Mouse (Mus musculus): ENCODE data around the gene Fstl1. TPM values are rescaled to one million over a fixed set of nuclear protein-coding genes. Genes with fewer than 3 reads are reported as not detected.
A peak's percentile ranks its signal among the peaks of the same experiment; 100 is the strongest.

Gene Fstl1
- total RNA-seq (2022) = 10 to 100 TPM; 19.3 to 28.8 (median 21.9) TPM

GRCm38 (mm10) chr16:37776860-37777651 lies at the start of gene Fstl1:
Fstl1 (plus strand) TSS chr16:37776873.
- no peak for DNase-seq (ENCODE audit: low spot score in 2 of 2)

GRCm38 (mm10) chr16:37728674-37729073 lies 48.0 kb upstream of the Fstl1 start:
- DNase-seq (ENCODE audit: low spot score in 2 of 2) = peak; percentile 33 to 43

- DNase-seq (ENCODE audit: low spot score in 2 of 2) = no peak
Observed at GRCm38 (mm10) chr16:37729381-37730150, 47.1 kb upstream of the Fstl1 start.

GRCm38 (mm10) chr16:37730293-37730835 lies 46.3 kb upstream of the Fstl1 start:
- no peak for DNase-seq (ENCODE audit: low spot score in 2 of 2)

- no peak for DNase-seq (ENCODE audit: low spot score in 2 of 2)
Observed at GRCm38 (mm10) chr16:37731431-37731830, 45.2 kb upstream of the Fstl1 start.

GRCm38 (mm10) chr16:37732023-37732761 lies 44.5 kb upstream of the Fstl1 start:
- peak; percentile 16 to 19 for DNase-seq (ENCODE audit: low spot score in 2 of 2)

GRCm38 (mm10) chr16:37740076-37740475 lies 36.6 kb upstream of the Fstl1 start:
- no peak for DNase-seq (ENCODE audit: low spot score in 2 of 2)

- DNase-seq (ENCODE audit: low spot score in 2 of 2) = no peak
Observed at GRCm38 (mm10) chr16:37742266-37742665, 34.4 kb upstream of the Fstl1 start.

GRCm38 (mm10) chr16:37752876-37753275 lies 23.8 kb upstream of the Fstl1 start:
- DNase-seq (ENCODE audit: low spot score in 2 of 2) = no peak

- DNase-seq (ENCODE audit: low spot score in 2 of 2) = no peak
Observed at GRCm38 (mm10) chr16:37753809-37754208, 22.9 kb upstream of the Fstl1 start.

- DNase-seq (ENCODE audit: low spot score in 2 of 2) = no peak
Observed at GRCm38 (mm10) chr16:37754483-37754882, 22.2 kb upstream of the Fstl1 start.

GRCm38 (mm10) chr16:37757223-37757622 lies 19.4 kb upstream of the Fstl1 start:
- no peak for DNase-seq (ENCODE audit: low spot score in 2 of 2)

- no peak for DNase-seq (ENCODE audit: low spot score in 2 of 2)
Observed at GRCm38 (mm10) chr16:37763797-37764196, 12.9 kb upstream of the Fstl1 start.

GRCm38 (mm10) chr16:37776166-37776859 lies 360 bp upstream of the Fstl1 start:
- DNase-seq (ENCODE audit: low spot score in 2 of 2) = no peak

- DNase-seq (ENCODE audit: low spot score in 2 of 2) = no peak
Observed at GRCm38 (mm10) chr16:37777796-37778475, 1.3 kb downstream of the Fstl1 start.

- no peak for DNase-seq (ENCODE audit: low spot score in 2 of 2)
Observed at GRCm38 (mm10) chr16:37778529-37778928, 1.9 kb downstream of the Fstl1 start.

- DNase-seq (ENCODE audit: low spot score in 2 of 2) = no peak
Observed at GRCm38 (mm10) chr16:37779651-37780280, 3.1 kb downstream of the Fstl1 start.

- DNase-seq (ENCODE audit: low spot score in 2 of 2) = no peak
Observed at GRCm38 (mm10) chr16:37780386-37780785, 3.7 kb downstream of the Fstl1 start.

GRCm38 (mm10) chr16:37780911-37781310 lies 4.2 kb downstream of the Fstl1 start:
- DNase-seq (ENCODE audit: low spot score in 2 of 2) = no peak

- DNase-seq (ENCODE audit: low spot score in 2 of 2) = no peak
Observed at GRCm38 (mm10) chr16:37784526-37784925, 7.9 kb downstream of the Fstl1 start.

Measured in gastrocnemius, adult 8-10 months (tissue).